Mouse (Mus musculus): ENCODE measurements around the gene Rab44. TPM values are rescaled to one million over a fixed set of nuclear protein-coding genes. Genes with fewer than 3 reads are reported as not detected.
A peak's percentile ranks its signal among the peaks of the same experiment; 100 is the strongest.
"Not testable (repeated sequence)": the region's sequence is repeated elsewhere in the genome, so short reads cannot be mapped to it uniquely, and the experiment has no call there.

The Rab44 gene
- 0.11 and 0.26 TPM in 2 replicates for polyA plus RNA-seq (2016; fragmentation: Nextera tagmentation; extraction: Ambion mirVana)

DNA sequence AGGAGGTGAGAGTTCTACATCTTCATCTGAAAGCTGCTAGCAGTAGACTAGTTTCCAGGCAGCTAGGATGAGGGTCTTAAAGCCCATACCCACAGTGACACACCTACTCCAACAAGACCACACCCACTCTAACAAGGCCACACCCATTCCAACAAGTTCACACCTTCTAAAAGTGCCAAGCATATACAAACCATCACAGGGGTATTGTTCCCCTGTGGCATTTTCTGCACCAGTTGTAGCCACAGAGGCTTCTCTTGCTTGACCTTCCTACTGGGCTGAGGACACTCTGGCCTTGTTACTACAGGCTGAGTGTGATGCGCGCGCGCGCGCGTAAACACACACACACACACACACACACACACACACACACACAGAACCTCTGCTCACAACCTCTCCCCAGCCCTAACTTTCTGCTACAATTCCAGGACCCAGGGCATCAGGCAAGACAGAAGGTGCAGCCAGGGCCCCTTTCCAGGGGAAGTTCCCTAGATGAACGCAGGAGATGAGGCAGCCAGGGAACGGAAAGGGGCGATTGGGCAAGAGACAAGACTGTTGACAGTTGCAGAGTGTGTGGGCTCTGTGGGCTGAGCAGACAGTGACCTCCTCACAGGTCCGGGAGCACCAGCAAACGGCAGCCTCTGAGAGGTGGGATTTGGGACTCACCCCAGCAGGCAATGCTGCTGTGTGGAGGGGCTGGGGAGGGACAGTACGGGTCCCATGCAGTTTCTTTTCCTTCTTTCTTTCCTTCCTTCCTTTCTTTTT lies at the start of gene Rab44:
Gene Rab44 (plus strand): TSS at position 555 of the 762 bp plus-strand sequence.
- no peak within 1 kb of the TSS for H3K4me3 ChIP-seq
- 92% methylated on average over 13 of the region's 13 CpGs for WGBS
- H3K27ac ChIP-seq, result no peak within 1 kb of the TSS

DNA sequence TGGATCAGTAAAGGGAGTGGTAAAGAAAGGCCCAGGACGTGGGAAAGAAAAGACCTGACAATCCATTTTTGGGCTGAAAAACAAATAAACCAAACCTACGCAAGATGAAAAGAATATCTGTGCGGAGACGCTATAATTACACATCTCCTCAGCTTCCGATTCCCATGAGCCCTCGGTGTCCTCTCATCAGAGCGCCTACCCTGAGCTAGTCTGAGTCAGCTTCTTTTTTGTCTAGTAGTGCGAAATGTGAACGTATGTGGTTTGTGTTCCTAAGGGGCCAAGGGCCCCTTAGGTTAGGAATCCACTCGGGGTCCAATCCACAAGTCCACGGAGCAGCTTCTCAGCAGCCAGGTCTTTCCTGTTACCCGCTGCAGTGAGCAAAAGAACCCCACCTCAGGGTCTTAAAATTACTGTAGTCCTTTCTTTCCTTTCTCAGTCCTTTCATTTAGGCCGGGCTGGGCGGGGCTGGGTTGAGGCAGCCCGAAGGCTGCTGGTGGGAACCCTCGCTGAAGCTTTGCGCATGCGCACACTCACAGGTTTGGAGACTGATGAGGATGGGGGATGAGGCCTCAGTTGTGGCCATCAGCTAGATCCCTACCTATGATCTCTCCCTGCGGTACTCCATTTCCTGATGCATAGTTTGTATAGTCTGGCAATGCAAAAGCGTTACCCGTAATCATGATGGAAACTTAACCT lies 48.6 kb upstream of the Rab44 start:
- H3K4me3 ChIP-seq, result no peak overlapping the region
- H3K27ac ChIP-seq, result no peak overlapping the region
- no peaks in the 10 kb centered on the region for H3K36me3 ChIP-seq
- 84% methylated on average over 21 of the region's 21 CpGs for WGBS
- no peak for DNase-seq (ENCODE audit: low spot score)
- H3K4me1 ChIP-seq, result peaks cover 41% of the 10 kb centered on the region
- H3K27me3 ChIP-seq (ENCODE audit: low read depth, poor library complexity, severe bottlenecking), result 0 out of 2 replicates have a peak, but pooled peaks cover 2% of the 10 kb centered on the region
- no peaks in the 10 kb centered on the region for H3K9me3 ChIP-seq (replicated peaks)

More for the DNA sequence above, at the start of gene Rab44:
- Histone ChIP-seq H3K36me3 (no peaks in the 10 kb centered on the region), H3K27me3 (ENCODE audit: low read depth, poor library complexity, severe bottlenecking) (no peaks in the 10 kb centered on the region), H3K4me1 (peaks cover 7% of the 10 kb centered on the region), H3K9me3 (replicated peaks) (no peaks in the 10 kb centered on the region)
- no peak for DNase-seq (ENCODE audit: low spot score)

DNA sequence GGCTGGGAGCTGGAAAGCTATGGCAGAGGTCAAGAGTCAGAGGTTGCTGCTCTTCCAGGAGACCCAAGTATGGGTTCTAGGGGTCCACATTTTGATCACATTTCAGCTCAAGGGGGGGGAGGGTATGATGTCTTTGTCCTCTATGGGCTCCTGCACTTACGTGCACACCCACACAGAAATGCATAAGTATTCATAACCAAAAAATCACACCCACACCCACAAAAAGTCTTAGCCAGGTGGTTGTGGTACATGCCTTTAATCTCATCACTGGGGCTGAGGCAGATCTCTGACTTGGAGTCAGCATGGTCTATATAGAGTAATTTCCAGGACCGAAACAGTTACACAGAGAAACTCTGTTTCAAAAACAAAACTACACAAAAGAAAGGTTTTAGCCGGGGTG lies 48.0 kb upstream of the Rab44 start:
- 94% methylated on average over 3 of the region's 3 CpGs for WGBS
- Histone ChIP-seq H3K9me3 (replicated peaks) (no peaks in the 10 kb centered on the region), H3K4me3 (no peak overlapping the region), H3K27ac (no peak overlapping the region), H3K27me3 (ENCODE audit: low read depth, poor library complexity, severe bottlenecking) (0 out of 2 replicates have a peak, but pooled peaks cover 2% of the 10 kb centered on the region), H3K4me1 (peaks cover 44% of the 10 kb centered on the region), H3K36me3 (no peaks in the 10 kb centered on the region)
- DNase-seq (ENCODE audit: low spot score), result no peak

DNA sequence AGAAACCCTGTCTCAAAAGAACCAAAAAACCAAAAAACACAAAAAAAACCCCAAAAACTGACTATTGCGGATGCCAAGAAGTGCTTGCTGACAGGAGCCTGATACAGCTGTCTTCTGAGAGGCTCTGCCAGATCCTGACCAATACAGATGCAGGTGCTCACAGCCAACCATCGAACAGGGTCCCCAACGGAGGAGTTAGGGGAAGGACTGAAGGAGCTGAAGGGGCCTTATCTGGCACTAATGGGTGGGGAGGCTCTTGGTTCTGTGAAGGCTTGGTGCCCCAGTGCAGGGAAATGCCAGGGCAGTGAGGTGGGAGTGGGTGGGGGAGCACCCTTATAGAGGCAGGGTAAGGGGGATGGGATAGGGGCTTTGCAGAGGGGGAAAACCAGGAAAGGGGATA lies 46.5 kb upstream of the Rab44 start:
- H3K27me3 ChIP-seq (ENCODE audit: low read depth, poor library complexity, severe bottlenecking); DNase-seq (ENCODE audit: low spot score); H3K4me3 ChIP-seq; H3K9me3 ChIP-seq (replicated peaks); H3K27ac ChIP-seq; H3K36me3 ChIP-seq: not testable (repeated sequence)
- 92% methylated on average over 3 of the region's 3 CpGs for WGBS
- H3K4me1 ChIP-seq, result peaks cover 47% of the 10 kb centered on the region

DNA sequence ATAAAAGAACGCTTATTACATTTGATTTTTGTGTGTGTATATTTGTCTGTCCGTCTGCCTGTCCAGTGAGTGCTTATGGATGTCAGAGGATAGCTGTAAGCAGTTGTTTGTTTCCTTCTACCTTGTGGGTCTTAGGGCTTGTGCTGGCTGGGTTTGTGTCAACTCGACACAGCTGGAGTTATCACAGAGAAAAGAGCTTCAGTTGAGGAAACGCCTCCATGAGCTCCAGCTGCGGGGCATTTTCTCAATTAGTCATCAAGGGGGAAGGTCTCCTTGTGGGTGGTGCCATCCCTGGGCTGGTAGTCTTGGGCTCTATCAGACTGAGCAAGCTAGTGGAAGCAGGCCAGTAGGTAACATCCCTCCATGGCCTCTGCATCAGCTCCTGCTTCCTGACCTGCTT lies 46.1 kb upstream of the Rab44 start:
- no peaks in the 10 kb centered on the region for H3K36me3 ChIP-seq
- no peaks in the 10 kb centered on the region for H3K9me3 ChIP-seq (replicated peaks)
- WGBS, result 47% methylated on average over 5 of the region's 5 CpGs
- no peak for DNase-seq (ENCODE audit: low spot score)
- no peak overlapping the region for H3K27ac ChIP-seq
- H3K4me3 ChIP-seq, result no peak overlapping the region
- peaks cover 47% of the 10 kb centered on the region for H3K4me1 ChIP-seq
- H3K27me3 ChIP-seq (ENCODE audit: low read depth, poor library complexity, severe bottlenecking), result 0 out of 2 replicates have a peak, but pooled peaks cover 2% of the 10 kb centered on the region

DNA sequence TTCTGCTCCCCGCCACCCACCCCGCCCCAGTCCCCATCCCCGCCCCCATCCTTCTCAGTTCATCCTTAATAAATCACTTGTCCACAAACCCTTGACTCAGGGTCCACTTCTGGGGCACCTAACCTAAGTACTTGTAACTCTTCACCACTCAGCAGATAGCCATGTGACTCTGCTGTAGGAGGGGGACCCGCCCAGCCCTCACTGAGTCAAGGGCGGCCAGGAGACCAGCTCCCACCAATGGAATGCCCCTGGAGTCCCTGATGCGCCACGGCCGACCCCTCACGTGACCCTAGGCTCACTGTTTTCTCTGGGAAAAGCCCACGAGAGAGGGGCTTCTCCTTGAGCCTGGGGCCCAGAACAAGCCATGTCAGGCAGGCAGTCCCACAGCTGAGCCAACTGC lies 44.9 kb upstream of the Rab44 start:
- Histone ChIP-seq H3K36me3 (no peaks in the 10 kb centered on the region), H3K9me3 (replicated peaks) (no peaks in the 10 kb centered on the region), H3K27ac (no peak overlapping the region), H3K4me3 (no peak overlapping the region), H3K4me1 (peaks cover 47% of the 10 kb centered on the region), H3K27me3 (ENCODE audit: low read depth, poor library complexity, severe bottlenecking) (0 out of 2 replicates have a peak, but pooled peaks cover 4% of the 10 kb centered on the region)
- 71% methylated on average over 10 of the region's 10 CpGs for WGBS
- no peak for DNase-seq (ENCODE audit: low spot score)

DNA sequence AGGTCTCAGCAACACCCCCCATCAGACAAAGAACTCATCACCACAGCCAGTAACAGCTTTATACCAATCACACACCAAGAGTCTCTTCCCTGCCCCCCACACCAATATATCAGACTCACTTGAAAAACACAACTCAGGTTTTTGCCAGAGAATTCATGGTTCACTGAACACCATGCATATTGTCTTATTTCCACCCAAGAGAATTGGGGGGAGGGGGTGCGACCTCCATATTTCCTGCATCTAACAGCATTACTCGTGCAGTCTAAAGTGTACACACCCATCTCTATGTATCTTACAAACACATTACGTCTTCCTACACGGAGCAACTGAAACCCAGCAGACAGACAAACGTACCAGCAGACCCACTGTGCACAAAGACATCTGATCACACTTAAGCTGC lies 42.1 kb upstream of the Rab44 start:
- no peak overlapping the region for H3K4me3 ChIP-seq
- H3K36me3 ChIP-seq, result no peaks in the 10 kb centered on the region
- 72% methylated on average over 5 of the region's 5 CpGs for WGBS
- H3K9me3 ChIP-seq (replicated peaks), result no peaks in the 10 kb centered on the region
- no peak overlapping the region for H3K27ac ChIP-seq
- 0 out of 2 replicates have a peak, but pooled peaks cover 4% of the 10 kb centered on the region for H3K27me3 ChIP-seq (ENCODE audit: low read depth, poor library complexity, severe bottlenecking)
- peaks cover 45% of the 10 kb centered on the region for H3K4me1 ChIP-seq
- DNase-seq (ENCODE audit: low spot score), result no peak

DNA sequence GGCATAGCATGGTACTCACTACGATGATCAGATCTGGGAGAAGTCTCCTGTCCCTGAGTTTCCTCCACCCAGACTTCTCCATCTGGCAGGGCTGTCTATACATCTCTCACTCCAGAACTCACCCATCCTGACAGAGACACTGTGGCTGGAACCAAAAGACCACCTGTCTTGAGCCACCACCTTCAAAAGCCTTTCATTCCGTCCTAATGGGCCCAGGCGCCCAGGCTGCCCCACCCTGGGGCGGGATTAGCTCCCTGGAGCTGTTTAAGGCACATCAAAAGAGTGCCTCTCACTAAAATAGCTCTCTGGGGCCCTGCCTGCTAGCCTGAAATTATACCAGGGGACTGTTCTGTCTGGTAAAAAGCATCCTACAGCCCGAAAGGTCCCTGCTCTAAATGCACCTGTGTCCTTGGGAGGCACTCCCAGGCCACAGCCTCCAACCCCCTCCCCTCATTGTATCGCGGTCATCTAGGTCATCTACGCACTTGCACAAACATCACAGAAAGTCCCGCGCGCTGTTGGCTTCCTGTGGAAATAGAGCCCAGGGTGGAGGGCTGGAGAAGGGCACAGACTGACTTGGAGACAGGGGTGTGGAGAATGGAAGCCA lies 41.1 kb upstream of the Rab44 start:
- H3K27me3 ChIP-seq (ENCODE audit: low read depth, poor library complexity, severe bottlenecking), result peaks cover 7% of the 10 kb centered on the region; the same call in 1 of the 2 replicates
- no peaks in the 10 kb centered on the region for H3K9me3 ChIP-seq (replicated peaks)
- H3K36me3 ChIP-seq, result no peaks in the 10 kb centered on the region
- H3K27ac ChIP-seq, result no peak overlapping the region
- 12% methylated on average over 11 of the region's 11 CpGs for WGBS
- DNase-seq (ENCODE audit: low spot score), result no peak
- H3K4me3 ChIP-seq, result no peak overlapping the region
- peaks cover 45% of the 10 kb centered on the region for H3K4me1 ChIP-seq

DNA sequence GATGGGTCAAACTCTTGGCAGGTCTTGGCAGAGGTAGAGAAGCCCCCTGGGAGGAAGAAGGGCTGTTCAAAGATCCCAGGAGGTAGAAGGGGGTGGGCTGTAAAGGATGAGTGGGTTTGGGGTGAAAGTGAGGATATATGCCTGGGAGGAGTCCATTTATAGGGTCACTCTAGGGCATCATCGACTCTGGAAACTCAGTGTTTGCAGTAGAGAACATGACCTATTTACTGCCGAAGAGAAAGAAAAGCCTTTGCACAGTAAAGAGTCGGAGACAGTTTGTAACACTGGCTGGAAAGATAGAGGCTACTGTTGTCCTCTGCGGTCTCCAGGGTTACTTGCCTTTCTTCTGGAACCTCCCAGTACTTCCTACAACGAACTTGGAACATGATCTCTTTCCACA lies 40.6 kb upstream of the Rab44 start:
- no peaks in the 10 kb centered on the region for H3K36me3 ChIP-seq
- no peak overlapping the region for H3K4me3 ChIP-seq
- peaks cover 11% of the 10 kb centered on the region for H3K27me3 ChIP-seq (ENCODE audit: low read depth, poor library complexity, severe bottlenecking)
- 54% methylated on average over 5 of the region's 5 CpGs for WGBS
- no peak overlapping the region for H3K27ac ChIP-seq
- H3K4me1 ChIP-seq, result peaks cover 47% of the 10 kb centered on the region
- H3K9me3 ChIP-seq (replicated peaks), result no peaks in the 10 kb centered on the region
- no peak for DNase-seq (ENCODE audit: low spot score)

DNA sequence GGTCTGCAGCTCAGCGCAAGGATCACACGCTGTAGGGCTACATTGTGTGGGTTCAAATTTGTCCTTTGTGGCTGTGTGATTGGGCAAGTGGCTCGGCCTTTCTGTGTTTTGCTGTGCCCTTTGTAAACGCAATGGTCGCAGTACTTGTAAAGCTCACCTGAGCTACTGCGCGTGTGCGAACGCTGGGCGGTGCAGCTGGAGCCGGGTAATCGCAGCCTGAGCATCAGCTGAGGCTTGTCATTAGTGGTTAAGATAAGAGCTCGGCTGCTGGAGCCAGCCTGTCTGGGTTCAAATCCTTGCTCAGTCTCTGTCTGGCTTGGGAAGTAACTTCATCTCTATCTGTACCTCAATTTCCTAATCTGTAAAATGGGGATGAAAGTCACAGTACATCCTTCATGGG lies 39.9 kb upstream of the Rab44 start:
- H3K27me3 ChIP-seq (ENCODE audit: low read depth, poor library complexity, severe bottlenecking), result peaks cover 19% of the 10 kb centered on the region
- H3K4me1 ChIP-seq, result peaks cover 47% of the 10 kb centered on the region
- no peaks in the 10 kb centered on the region for H3K9me3 ChIP-seq (replicated peaks)
- 82% methylated on average over 13 of the region's 13 CpGs for WGBS
- no peak overlapping the region for H3K27ac ChIP-seq
- H3K4me3 ChIP-seq, result no peak overlapping the region
- H3K36me3 ChIP-seq, result no peaks in the 10 kb centered on the region
- DNase-seq (ENCODE audit: low spot score), result no peak

DNA sequence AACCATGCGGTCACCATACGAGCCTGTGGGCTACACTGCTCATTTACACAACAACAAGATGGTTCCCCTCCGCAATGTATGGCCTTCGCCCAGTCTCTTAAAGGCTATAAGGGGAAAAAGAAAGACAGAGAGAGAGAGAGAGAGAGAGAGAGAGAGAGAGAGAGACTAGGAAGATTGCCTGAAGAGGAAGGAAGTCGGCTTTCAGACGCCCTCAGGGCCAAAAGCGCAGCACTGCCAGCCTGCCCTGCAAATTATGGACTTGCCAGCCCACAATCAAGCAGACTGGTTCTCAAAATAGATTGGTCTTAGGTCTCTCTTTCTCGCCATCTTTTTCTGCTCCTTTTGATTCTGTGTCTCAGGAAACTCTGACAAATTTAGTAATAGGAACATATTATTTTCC lies 37.7 kb upstream of the Rab44 start:
- Histone ChIP-seq H3K9me3 (replicated peaks) (no peaks in the 10 kb centered on the region), H3K4me1 (peaks cover 41% of the 10 kb centered on the region), H3K4me3 (no peak overlapping the region), H3K27me3 (ENCODE audit: low read depth, poor library complexity, severe bottlenecking) (peaks cover 37% of the 10 kb centered on the region), H3K36me3 (no peaks in the 10 kb centered on the region), H3K27ac (no peak overlapping the region)
- WGBS, result 92% methylated on average over 8 of the region's 8 CpGs
- DNase-seq (ENCODE audit: low spot score), result no peak

DNA sequence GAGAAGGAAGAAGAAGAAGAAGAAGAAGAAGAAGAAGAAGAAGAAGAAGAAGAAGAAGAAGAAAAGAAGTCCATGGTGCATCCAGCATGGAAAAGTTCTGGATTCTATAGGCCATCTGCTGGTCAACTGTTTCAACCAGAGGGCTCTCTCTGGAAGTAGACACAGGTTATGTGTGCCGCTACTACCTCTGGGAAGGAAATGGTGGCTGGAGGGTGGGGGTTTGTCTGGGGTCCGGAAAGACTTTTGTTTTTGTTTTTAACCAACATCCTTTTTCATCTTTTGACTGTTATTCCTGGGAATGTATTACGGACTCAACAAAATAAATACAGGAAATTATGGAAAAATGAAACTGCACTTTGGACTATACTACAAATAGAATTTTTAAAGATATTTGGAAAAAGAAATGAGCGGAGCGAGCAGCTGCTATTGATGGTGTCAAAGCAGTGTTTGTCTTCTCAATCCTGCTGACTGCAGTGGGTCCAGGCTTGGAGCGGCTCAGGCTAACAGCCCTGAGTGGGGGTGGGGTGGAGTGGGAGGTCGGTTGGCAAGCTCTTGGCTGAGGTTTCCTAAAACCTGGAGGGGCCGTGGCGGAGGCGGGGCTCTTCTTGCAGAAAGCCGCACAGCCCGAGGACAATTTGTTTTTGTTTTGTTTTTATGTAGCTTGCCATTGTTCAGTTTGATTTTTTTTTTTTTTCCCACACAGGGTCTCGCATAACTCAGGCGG lies 36.0 kb upstream of the Rab44 start:
- Histone ChIP-seq H3K4me3 (peak overlapping the region; percentile 34), H3K9me3 (replicated peaks) (no peaks in the 10 kb centered on the region), H3K4me1 (peaks cover 37% of the 10 kb centered on the region), H3K36me3 (no peaks in the 10 kb centered on the region), H3K27ac (peak overlapping the region; percentile 51; the same call in 1 of the 2 replicates), H3K27me3 (ENCODE audit: low read depth, poor library complexity, severe bottlenecking) (peaks cover 50% of the 10 kb centered on the region)
- 29% methylated on average over 14 of the region's 14 CpGs for WGBS
- DNase-seq (ENCODE audit: low spot score), result peak; percentile 55
